Mouse (Mus musculus) left cerebral cortex, postnatal 36 days (tissue): ENCODE results near the gene Atrn. TPM values are rescaled to one million over a fixed set of nuclear protein-coding genes. Genes with fewer than 3 reads are reported as not detected.

Source experiments
- DNase-seq, 2 experiments: peaks; one replicate each; pipeline ENCODE4 v3.0.0; 2021 to 2022; ENCODE audit warnings: low spot score in 2 of 2, mixed read lengths in 1 of 2
- intact Hi-C: fragments of 180-260 bp; cut with DNase I; formaldehyde crosslinking; loops from one replicate; pipeline ENCODE4 v1.15.1; 2025
- microRNA-seq: library from miRNA; unstranded; fragments of <30 nt; microRNA quantifications from one replicate; pipeline ENCODE4 v1.2.0, GENCODE M21; 2022
- total RNA-seq, 2 experiments: library from RNA; stranded (reverse); gene quantifications; 2 replicates each; pipeline ENCODE4 v1.2.3; 2021

Atrn gene
- total RNA-seq, 2 experiments from 2014 or later, result 125 to 128 TPM

- no peak for DNase-seq
- intact Hi-C loops, result no loop called here
Observed at GRCm38 (mm10) chr2:131059781-131060540, 153.7 kb downstream of the Atrn start.

DNA sequence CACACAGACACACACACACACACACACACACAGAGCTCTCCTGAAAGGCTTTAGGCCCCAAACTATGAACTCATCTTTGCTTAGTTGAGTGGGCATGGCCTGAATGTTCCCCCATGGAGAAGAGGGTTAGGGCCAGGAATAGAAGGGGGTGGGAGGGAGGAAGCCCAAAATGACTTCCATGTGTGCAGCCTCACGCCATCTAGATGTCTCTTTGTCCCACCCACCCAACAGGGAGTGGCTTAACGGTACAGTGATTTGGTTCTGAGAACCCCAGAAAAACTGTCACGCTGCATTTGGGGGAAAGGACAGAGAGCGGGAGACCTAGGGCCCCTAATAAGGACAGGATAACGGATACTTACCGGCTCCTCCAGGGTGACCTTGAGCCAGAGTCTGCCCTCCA is 154.5 kb downstream of the Atrn start:
- no peak for DNase-seq
- intact Hi-C loops, result no loop called here

DNA sequence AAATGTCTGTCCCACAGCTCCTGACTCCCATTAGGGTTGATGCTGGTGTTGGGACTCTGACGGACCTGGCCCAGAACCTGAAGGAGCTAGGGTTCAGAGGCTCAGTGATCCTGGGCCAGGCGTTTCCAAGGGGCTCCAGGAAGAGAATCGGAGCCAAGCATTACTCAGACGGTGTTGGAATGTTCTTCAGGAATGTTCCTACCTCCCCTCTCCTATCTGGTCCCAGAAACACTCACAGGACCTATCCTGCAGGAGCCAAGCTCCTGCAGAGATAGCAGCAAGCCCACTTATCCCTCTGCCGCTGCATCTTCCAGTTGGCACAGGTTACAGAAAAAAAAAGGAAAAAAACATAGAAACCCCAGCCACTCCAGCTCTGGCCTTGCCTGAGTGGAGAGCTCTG is 155.3 kb downstream of the Atrn start:
- no peak for DNase-seq
- intact Hi-C loops, result no loop called here

DNA sequence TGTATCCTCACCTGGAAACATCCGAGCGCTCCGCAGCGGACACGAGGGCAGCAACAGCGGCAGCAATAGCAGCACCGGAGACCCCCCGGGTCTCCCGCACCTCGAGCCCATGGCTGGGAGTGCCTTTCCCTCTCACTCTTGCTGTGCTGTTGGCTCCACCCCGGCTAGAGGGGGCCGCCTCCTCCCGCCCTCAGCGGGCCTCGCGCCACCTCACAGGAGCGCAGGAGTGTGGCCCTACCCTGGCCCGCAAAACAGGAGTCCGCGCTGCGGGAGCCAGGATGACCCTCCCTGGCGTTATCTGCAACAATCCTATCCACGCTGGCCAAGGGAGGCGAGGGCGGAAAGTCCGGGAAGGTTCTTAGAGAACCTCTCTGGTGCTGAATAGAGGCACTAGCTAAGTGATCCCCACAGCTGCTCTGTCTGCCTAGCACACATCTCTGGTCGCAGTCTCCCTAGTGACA is 157.1 kb downstream of the Atrn start, which contains the start of gene Adam33:
Gene Adam33 (minus strand): TSS at position 411 of the 461 bp plus-strand sequence.
- no peak for DNase-seq
- intact Hi-C loops, result no loop called here

GRCm38 (mm10) chr2:131066342-131066741 is 160.0 kb downstream of the Atrn start:
- intact Hi-C loops, result no loop called here
- DNase-seq, result peak in 1 of 2 experiments; percentile 39

DNA sequence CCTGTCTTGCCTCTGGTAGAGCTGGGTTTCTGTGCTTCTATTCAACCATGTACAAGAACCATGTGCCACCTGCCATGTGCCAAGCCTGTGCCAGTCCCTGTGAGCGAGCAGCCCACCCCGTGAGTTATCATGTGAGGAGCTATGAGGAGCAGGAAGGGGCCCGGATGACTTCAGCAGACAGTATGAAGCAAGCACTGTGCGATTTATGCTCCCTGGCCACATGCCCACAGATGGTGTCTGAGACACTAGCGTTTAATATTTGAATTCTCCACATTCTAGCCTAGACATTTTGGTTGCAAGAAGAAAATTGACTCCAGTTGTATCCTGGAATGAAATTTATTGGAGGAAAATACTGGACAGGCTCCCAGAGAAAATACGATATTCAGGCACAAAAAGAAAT is 161.2 kb downstream of the Atrn start:
- no peak for DNase-seq

GRCm38 (mm10) chr2:131072536-131072935 is 166.2 kb downstream of the Atrn start:
- intact Hi-C loops, result no loop called here
- DNase-seq, result no peak

More for the DNA sequence above, 161.2 kb downstream of the Atrn start:
- intact Hi-C loops, result no loop called here

Small RNAs within 50 kb of the gene (microRNA-seq; reads per million reads assigned to microRNA genes)
- gene Mir6973b, result not detected

Other genes with a start within 250 kb of the Atrn start
- 100 to 1,000 TPM in 1 of 2 experiments, 10 to 100 TPM in 1; 97.9 to 102 TPM for gene Ddrgk1, start 241.8 kb upstream of the Atrn start, total RNA-seq
- 10 to 100 TPM; 39.5 to 42.1 TPM for gene Itpa, start 238.9 kb upstream of the Atrn start, total RNA-seq
- gene Slc4a11, start 209.0 kb upstream of the Atrn start, total RNA-seq, result 1 to 10 TPM; 1.4 to 2.3 TPM
- 10 to 100 TPM; 66.0 to 77.8 TPM for gene 4930402H24Rik, start 89 bp upstream of the Atrn start, total RNA-seq
- gene Gfra4, start 136.6 kb downstream of the Atrn start, total RNA-seq, result 10 to 100 TPM; 53.5 to 65.7 TPM
- gene Adam33, start 157.3 kb downstream of the Atrn start, total RNA-seq, result 1 to 10 TPM; 4.9 to 9.0 TPM
- gene Siglec1, start 180.3 kb downstream of the Atrn start, total RNA-seq, result under 1 TPM; 0.32 to 0.75 TPM
- 10 to 100 TPM in 1 of 2 experiments, 1 to 10 TPM in 1; 7.2 to 11.9 TPM for gene Hspa12b, start 220.8 kb downstream of the Atrn start, total RNA-seq
- gene Gm11037, start 227.0 kb downstream of the Atrn start, total RNA-seq, result not detected